Comparison of ENCODE assay signal across 22 mouse cellular contexts in the genomic region with DNA sequence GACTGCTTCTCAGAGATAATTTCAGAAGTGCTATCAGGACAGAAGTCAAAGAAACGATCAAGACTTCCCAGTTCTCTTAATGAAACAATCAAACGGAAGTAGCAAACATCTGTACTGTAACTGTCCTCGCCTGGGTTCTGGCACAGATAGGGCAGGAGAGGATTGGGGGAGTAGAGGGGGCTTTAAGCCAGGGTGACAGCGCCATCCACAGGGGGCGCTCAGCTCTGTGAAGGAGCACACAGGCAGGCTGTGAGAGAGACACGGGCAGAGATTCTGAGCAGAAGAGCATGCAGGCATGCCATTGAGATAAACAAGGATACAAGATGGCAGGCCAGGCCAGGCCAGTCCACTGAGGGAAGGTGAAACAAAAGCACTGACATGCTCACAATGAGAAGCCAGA. TPM values are rescaled to one million over a fixed set of nuclear protein-coding genes. Genes with fewer than 3 reads are reported as not detected.
DNase-seq lines count a peak whose midpoint lies in the region; ATAC-seq and TF ChIP-seq lines count a peak whose summit lies in the region.
"Had no signal": no experiment of that assay in that cellular context is flagged by ENCODE, and none has a peak within 500 bp of the region (broad histone marks: within the 10 kb centered on the region; RNA-seq: fewer than 3 reads in every experiment).

No protein-coding gene starts in this region.

- H3K4me2 ChIP-seq in hindbrain, postnatal 0 days (ENCODE audit: low read depth, low read length): no peak overlapping the region
- H3K4me2 ChIP-seq in liver, embryonic 14.5 days (ENCODE audit: low read depth): no peak overlapping the region
- H3K4me2 ChIP-seq in forebrain, embryonic 15.5 days (replicated peaks): no peak overlapping the region
- H3K4me2 ChIP-seq: forebrain, embryonic 12.5 days; limb, embryonic 12.5 days; lung, embryonic 14.5 days had no signal

- intact Hi-C loops in left cerebral cortex, adult 2 months (cut with DNase I): no loop called here

- ATAC-seq in hindbrain, postnatal 0 days: no peak
- peak; percentile 56; the same call in 1 of the 2 replicates for ATAC-seq in liver, embryonic 14.5 days (ENCODE audit: insufficient read depth)
- no peak for ATAC-seq in forebrain, embryonic 15.5 days (replicated peaks)
- ATAC-seq: activated CD4-positive, CD25-positive, alpha-beta regulatory T cell, adult 4 months; CD4-positive, CD25-positive, alpha-beta regulatory T cell, adult 4 months had no signal

- peak; percentile 4; the same call in 1 of the 2 replicates for TF ChIP-seq CTCF in hindbrain, postnatal 0 days (IDR thresholded peaks at IDR 0.05; ENCODE audit: low read depth)
- peak; percentile 34; the same call in 1 of the 2 replicates for TF ChIP-seq CTCF in liver, embryonic 14.5 days (IDR thresholded peaks at IDR 0.05; ENCODE audit: low read depth)
- TF ChIP-seq CTCF in left cerebral cortex, adult 2 months (IDR thresholded peaks at IDR 0.05): no peak

- DNase-seq in hindbrain, postnatal 0 days (ENCODE audit: low spot score): no peak
- DNase-seq in hindbrain, embryonic 10.5 days (ENCODE audit: low spot score): no peak
- DNase-seq in ES-CJ7 (ENCODE audit: low read depth, low spot score) (peak; percentile 20), adipocyte (ENCODE audit: low spot score) (peak; percentile 11)
- DNase-seq in liver, embryonic 14.5 days (ENCODE audit: low read depth in 3 of 3, low spot score in 3 of 3): no peak
- DNase-seq in urinary bladder, postnatal 14 days (ENCODE audit: low spot score): no peak
- DNase-seq in left cerebral cortex, adult 2 months (ENCODE audit: extremely low spot score in 1 of 2, low spot score in 2 of 2): no peak
- DNase-seq: adrenal gland, postnatal 25 days; cerebellum, adult 18-20 months; cerebellum, postnatal 36 days; gastrocnemius, postnatal 14 days; kidney, postnatal 10 days; lung, embryonic 14.5 days; midbrain, embryonic 14.5 days had no signal

- no peaks in the 10 kb centered on the region for H3K9me3 ChIP-seq in hindbrain, postnatal 0 days (ENCODE audit: low read length)
- no peaks in the 10 kb centered on the region for H3K9me3 ChIP-seq in hindbrain, embryonic 10.5 days
- H3K9me3 ChIP-seq in liver, embryonic 14.5 days (ENCODE audit: control insufficient read depth, low read length): no peaks in the 10 kb centered on the region
- no peaks in the 10 kb centered on the region for H3K9me3 ChIP-seq in forebrain, embryonic 15.5 days
- H3K9me3 ChIP-seq: embryonic facial prominence, embryonic 10.5 days; forebrain, embryonic 12.5 days; limb, embryonic 12.5 days had no signal

- TF ChIP-seq EP300 in liver, embryonic 14.5 days (IDR thresholded peaks at IDR 0.05; ENCODE audit: low read depth): peak; percentile 71

- H3K4me3 ChIP-seq in hindbrain, postnatal 0 days (ENCODE audit: low read length): no peak overlapping the region
- H3K4me3 ChIP-seq in hindbrain, embryonic 10.5 days: no peak overlapping the region
- H3K4me3 ChIP-seq in liver, embryonic 14.5 days (ENCODE audit: insufficient read depth in 1 of 2, low read depth in 2 of 2, low read length in 2 of 2): no peak overlapping the region
- no peak overlapping the region for H3K4me3 ChIP-seq in left cerebral cortex, adult 2 months
- H3K4me3 ChIP-seq in forebrain, embryonic 15.5 days: no peak overlapping the region
- H3K4me3 ChIP-seq: embryonic facial prominence, embryonic 10.5 days; forebrain, embryonic 12.5 days; layer of hippocampus, adult 2 months; limb, embryonic 12.5 days; myocyte had no signal

- no peak overlapping the region for H3K9ac ChIP-seq in hindbrain, postnatal 0 days (replicated peaks; ENCODE audit: low read length)
- no peak overlapping the region for H3K9ac ChIP-seq in liver, embryonic 14.5 days (replicated peaks)
- H3K9ac ChIP-seq in forebrain, embryonic 15.5 days (replicated peaks): no peak overlapping the region
- H3K9ac ChIP-seq: forebrain, embryonic 12.5 days; limb, embryonic 12.5 days; lung, embryonic 14.5 days had no signal

- H3K4me1 ChIP-seq in hindbrain, postnatal 0 days (ENCODE audit: insufficient read depth, low read length): no peaks in the 10 kb centered on the region
- no peaks in the 10 kb centered on the region for H3K4me1 ChIP-seq in hindbrain, embryonic 10.5 days (replicated peaks)
- H3K4me1 ChIP-seq in liver, embryonic 14.5 days (replicated peaks; ENCODE audit: control insufficient read depth in 2 of 2, insufficient read depth in 2 of 2, low read length in 1 of 2): no peaks in the 10 kb centered on the region
- no peaks in the 10 kb centered on the region for H3K4me1 ChIP-seq in forebrain, embryonic 15.5 days
- H3K4me1 ChIP-seq: embryonic facial prominence, embryonic 10.5 days; forebrain, embryonic 12.5 days; limb, embryonic 12.5 days had no signal

- 52% methylated on average over 6 of the region's 6 CpGs for WGBS in hindbrain, postnatal 0 days
- 61% methylated on average over 6 of the region's 6 CpGs for WGBS in hindbrain, embryonic 10.5 days
- WGBS in liver, embryonic 14.5 days (ENCODE audit: insufficient replicate concordance): 26% methylated on average over 6 of the region's 6 CpGs
- 56% methylated on average over 6 of the region's 6 CpGs for WGBS in forebrain, embryonic 15.5 days

- H3K27ac ChIP-seq in hindbrain, postnatal 0 days: no peak overlapping the region
- H3K27ac ChIP-seq in hindbrain, embryonic 10.5 days: no peak overlapping the region
- H3K27ac ChIP-seq in liver, embryonic 14.5 days: no peak overlapping the region
- H3K27ac ChIP-seq in left cerebral cortex, adult 2 months: no peak overlapping the region
- H3K27ac ChIP-seq in forebrain, embryonic 15.5 days (replicated peaks): no peak overlapping the region
- H3K27ac ChIP-seq: embryonic facial prominence, embryonic 10.5 days; forebrain, embryonic 12.5 days; layer of hippocampus, adult 2 months; limb, embryonic 12.5 days had no signal

- no peaks in the 10 kb centered on the region for H3K27me3 ChIP-seq in hindbrain, postnatal 0 days (ENCODE audit: insufficient read depth, low read length)
- no peaks in the 10 kb centered on the region for H3K27me3 ChIP-seq in hindbrain, embryonic 10.5 days (ENCODE audit: insufficient read depth, poor library complexity, severe bottlenecking)
- no peaks in the 10 kb centered on the region for H3K27me3 ChIP-seq in liver, embryonic 14.5 days (ENCODE audit: control insufficient read depth, insufficient read depth, low read length)
- H3K27me3 ChIP-seq in forebrain, embryonic 15.5 days: no peaks in the 10 kb centered on the region
- H3K27me3 ChIP-seq: forebrain, embryonic 12.5 days; limb, embryonic 12.5 days had no signal

- H3K36me3 ChIP-seq in hindbrain, postnatal 0 days (ENCODE audit: insufficient read depth, low read length): no peaks in the 10 kb centered on the region
- H3K36me3 ChIP-seq in hindbrain, embryonic 10.5 days: no peaks in the 10 kb centered on the region
- H3K36me3 ChIP-seq in liver, embryonic 14.5 days (replicated peaks; ENCODE audit: control insufficient read depth, insufficient read depth, low read depth): no peaks in the 10 kb centered on the region
- no peaks in the 10 kb centered on the region for H3K36me3 ChIP-seq in forebrain, embryonic 15.5 days
- H3K36me3 ChIP-seq: embryonic facial prominence, embryonic 10.5 days; forebrain, embryonic 12.5 days; limb, embryonic 12.5 days had no signal

RNA-seq across cellular contexts. Expression of a gene that starts 39.5 kb away (rescaled TPM):
- total RNA-seq in hindbrain, postnatal 0 days (2014; rRNA removed): 10.0 and 18.6 TPM in 2 replicates
- 39.5 and 41.1 TPM in 2 replicates for polyA plus RNA-seq in hindbrain, postnatal 0 days (2015; fragmentation: Nextera tagmentation; extraction: Ambion mirVana)
- polyA plus RNA-seq in hindbrain, embryonic 10.5 days (2016; fragmentation: Nextera tagmentation; extraction: Ambion mirVana): 23.2 and 23.6 TPM in 2 replicates
- 1.5 and 4.8 TPM in 2 replicates for polyA plus RNA-seq in liver, embryonic 14.5 days (2012; rRNA removed)
- polyA plus RNA-seq in liver, embryonic 14.5 days (2014; fragmentation: Nextera tagmentation; extraction: Ambion mirVana): 2.9 and 3.8 TPM in 2 replicates
- 10 to 100 TPM; 16.8 to 20.3 TPM for total RNA-seq in left cerebral cortex, adult 2 months (2021)
- polyA plus RNA-seq in forebrain, embryonic 15.5 days (2015; fragmentation: Nextera tagmentation; extraction: Ambion mirVana): 23.8 and 30.3 TPM in 2 replicates

RNA-seq across cellular contexts. Expression of a gene that starts 43.9 kb away (rescaled TPM):
- total RNA-seq in hindbrain, postnatal 0 days (2014; rRNA removed): 1.0 and 1.2 TPM in 2 replicates
- polyA plus RNA-seq in hindbrain, postnatal 0 days (2015; fragmentation: Nextera tagmentation; extraction: Ambion mirVana): 1.6 and 1.7 TPM in 2 replicates
- 0.72 and 1.5 TPM in 2 replicates for polyA plus RNA-seq in hindbrain, embryonic 10.5 days (2016; fragmentation: Nextera tagmentation; extraction: Ambion mirVana)
- polyA plus RNA-seq in liver, embryonic 14.5 days (2012; rRNA removed): 0.06 and 0.07 TPM in 2 replicates
- 0.04 and 0.05 TPM in 2 replicates for polyA plus RNA-seq in liver, embryonic 14.5 days (2014; fragmentation: Nextera tagmentation; extraction: Ambion mirVana)
- 1 to 10 TPM; 2.4 to 3.5 TPM for total RNA-seq in left cerebral cortex, adult 2 months (2021)
- 1.5 and 1.6 TPM in 2 replicates for polyA plus RNA-seq in forebrain, embryonic 15.5 days (2015; fragmentation: Nextera tagmentation; extraction: Ambion mirVana)
- polyA plus RNA-seq: activated CD4-positive, CD25-positive, alpha-beta regulatory T cell, adult 4 months; CD4-positive, CD25-positive, alpha-beta regulatory T cell, adult 4 months had no signal

Comparison
In these comparisons a context has a peak if more than half of its experiments do, and no peak if none do; other contexts are left out.
1. DNase-seq: peak in ES-CJ7 (single experiment) and adipocyte (single experiment); none in hindbrain, postnatal 0 days (single experiment), hindbrain, embryonic 10.5 days (single experiment), liver, embryonic 14.5 days (0 of 3), urinary bladder, postnatal 14 days (single experiment) and left cerebral cortex, adult 2 months (0 of 2).